Mouse (Mus musculus): ENCODE measurements around the gene Oxct1. TPM values are rescaled to one million over a fixed set of nuclear protein-coding genes. Genes with fewer than 3 reads are reported as not detected.

Gene Oxct1
- 352 and 372 TPM in 2 replicates for polyA plus RNA-seq (2014; fragmentation: Nextera tagmentation; extraction: Ambion mirVana)

GRCm38 (mm10) chr15:4026231-4026773, at the start of gene Oxct1:
Oxct1 (plus strand) TSS chr15:4026383.
- peaks cover 4% of the 10 kb centered on the region; the same call in 1 of the 2 replicates for H3K4me1 ChIP-seq (ENCODE audit: control insufficient read depth, insufficient read depth, low read length)
- H3K36me3 ChIP-seq (ENCODE audit: control insufficient read depth, insufficient read depth, low read length) = no peaks in the 10 kb centered on the region
- WGBS = 3% methylated on average over 42 of the region's 45 CpGs
- no peaks in the 10 kb centered on the region for H3K9me3 ChIP-seq (ENCODE audit: control insufficient read depth, low read length)
- H3K4me3 ChIP-seq (ENCODE audit: low read depth, low read length) = peak within 1 kb of the TSS; percentile 72
- H3K4me2 ChIP-seq (ENCODE audit: low read depth, low read length) = peak within 1 kb of the TSS; percentile 53
- peak; percentile 97 for ATAC-seq (ENCODE audit: low read depth)
- peak within 1 kb of the TSS; percentile 93 for H3K27ac ChIP-seq (ENCODE audit: low read depth, low read length)
- no peaks in the 10 kb centered on the region for H3K27me3 ChIP-seq (ENCODE audit: control insufficient read depth, insufficient read depth, low read length)
- H3K9ac ChIP-seq (replicated peaks; ENCODE audit: low read depth, low read length) = peak within 1 kb of the TSS; percentile 82

- Histone ChIP-seq H3K9me3 (ENCODE audit: control insufficient read depth, low read length) (no peaks in the 10 kb centered on the region), H3K4me2 (ENCODE audit: low read depth, low read length) (no peak overlapping the region), H3K27ac (ENCODE audit: low read depth, low read length) (no peak overlapping the region), H3K4me1 (ENCODE audit: control insufficient read depth, insufficient read depth, low read length) (no peaks in the 10 kb centered on the region), H3K27me3 (ENCODE audit: control insufficient read depth, insufficient read depth, low read length) (no peaks in the 10 kb centered on the region), H3K36me3 (ENCODE audit: control insufficient read depth, insufficient read depth, low read length) (no peaks in the 10 kb centered on the region), H3K9ac (replicated peaks; ENCODE audit: low read depth, low read length) (no peak overlapping the region), H3K4me3 (ENCODE audit: low read depth, low read length) (no peak overlapping the region)
- peak; percentile 18; the same call in 1 of the 2 replicates for ATAC-seq (ENCODE audit: low read depth)
- 96% methylated on average over 2 of the region's 2 CpGs for WGBS
These were observed 47.9 kb upstream of the Oxct1 start for GRCm38 (mm10) chr15:3978279-3978678.

- H3K27ac ChIP-seq (ENCODE audit: low read depth, low read length) = peak within 1 kb of the TSS; percentile 95
- peak within 1 kb of the TSS; percentile 72 for H3K4me3 ChIP-seq (ENCODE audit: low read depth, low read length)
- no peaks in the 10 kb centered on the region for H3K27me3 ChIP-seq (ENCODE audit: control insufficient read depth, insufficient read depth, low read length)
- H3K9me3 ChIP-seq (ENCODE audit: control insufficient read depth, low read length) = no peaks in the 10 kb centered on the region
- ATAC-seq (ENCODE audit: low read depth) = peak; percentile 94
- no peaks in the 10 kb centered on the region for H3K4me1 ChIP-seq (ENCODE audit: control insufficient read depth, insufficient read depth, low read length)
- peak within 1 kb of the TSS; percentile 93 for H3K9ac ChIP-seq (replicated peaks; ENCODE audit: low read depth, low read length)
- peak within 1 kb of the TSS; percentile 70 for H3K4me2 ChIP-seq (ENCODE audit: low read depth, low read length)
- 1% methylated on average over 49 of the region's 61 CpGs for WGBS
- H3K36me3 ChIP-seq (ENCODE audit: control insufficient read depth, insufficient read depth, low read length) = no peaks in the 10 kb centered on the region
These were observed 46.9 kb upstream of the Oxct1 start, which contains the start of gene Fbxo4 for GRCm38 (mm10) chr15:3979061-3979848. Fbxo4 (minus strand) TSS chr15:3979573.

- peak overlapping the region; percentile 95 for H3K27ac ChIP-seq (ENCODE audit: low read depth, low read length)
- no peaks in the 10 kb centered on the region for H3K4me1 ChIP-seq (ENCODE audit: control insufficient read depth, insufficient read depth, low read length)
- H3K4me3 ChIP-seq (ENCODE audit: low read depth, low read length) = no peak overlapping the region; the same call in 1 of the 2 replicates
- no peaks in the 10 kb centered on the region for H3K9me3 ChIP-seq (ENCODE audit: control insufficient read depth, low read length)
- ATAC-seq (ENCODE audit: low read depth) = no peak; the same call in 1 of the 2 replicates
- WGBS = 86% methylated on average over 3 of the region's 3 CpGs
- no peaks in the 10 kb centered on the region for H3K27me3 ChIP-seq (ENCODE audit: control insufficient read depth, insufficient read depth, low read length)
- peak overlapping the region; percentile 70 for H3K4me2 ChIP-seq (ENCODE audit: low read depth, low read length)
- H3K9ac ChIP-seq (replicated peaks; ENCODE audit: low read depth, low read length) = no peak overlapping the region
- peaks cover 1% of the 10 kb centered on the region; the same call in 1 of the 2 replicates for H3K36me3 ChIP-seq (ENCODE audit: control insufficient read depth, insufficient read depth, low read length)
These were observed 46.3 kb upstream of the Oxct1 start for GRCm38 (mm10) chr15:3979871-3980270.

- H3K9me3 ChIP-seq (ENCODE audit: control insufficient read depth, low read length) = no peaks in the 10 kb centered on the region
- H3K27ac ChIP-seq (ENCODE audit: low read depth, low read length) = no peak overlapping the region
- H3K9ac ChIP-seq (replicated peaks; ENCODE audit: low read depth, low read length) = no peak overlapping the region
- H3K27me3 ChIP-seq (ENCODE audit: control insufficient read depth, insufficient read depth, low read length) = no peaks in the 10 kb centered on the region
- no peaks in the 10 kb centered on the region for H3K4me1 ChIP-seq (ENCODE audit: control insufficient read depth, insufficient read depth, low read length)
- no peak overlapping the region for H3K4me3 ChIP-seq (ENCODE audit: low read depth, low read length)
- peaks cover 17% of the 10 kb centered on the region; the same call in 1 of the 2 replicates for H3K36me3 ChIP-seq (ENCODE audit: control insufficient read depth, insufficient read depth, low read length)
- 90% methylated on average over 5 of the region's 5 CpGs for WGBS
- ATAC-seq (ENCODE audit: low read depth) = no peak
- no peak overlapping the region for H3K4me2 ChIP-seq (ENCODE audit: low read depth, low read length)
These were observed 43.5 kb upstream of the Oxct1 start for GRCm38 (mm10) chr15:3982732-3983131.

- Histone ChIP-seq H3K4me3 (ENCODE audit: low read depth, low read length) (no peak overlapping the region), H3K27me3 (ENCODE audit: control insufficient read depth, insufficient read depth, low read length) (no peaks in the 10 kb centered on the region), H3K27ac (ENCODE audit: low read depth, low read length) (no peak overlapping the region), H3K36me3 (ENCODE audit: control insufficient read depth, insufficient read depth, low read length) (peaks cover 20% of the 10 kb centered on the region; the same call in 1 of the 2 replicates), H3K4me2 (ENCODE audit: low read depth, low read length) (no peak overlapping the region), H3K9me3 (ENCODE audit: control insufficient read depth, low read length) (no peaks in the 10 kb centered on the region), H3K9ac (replicated peaks; ENCODE audit: low read depth, low read length) (no peak overlapping the region), H3K4me1 (ENCODE audit: control insufficient read depth, insufficient read depth, low read length) (no peaks in the 10 kb centered on the region)
- ATAC-seq (ENCODE audit: low read depth) = peak; percentile 33; the same call in 1 of the 2 replicates
- 57% methylated on average over 2 of the region's 2 CpGs for WGBS
These were observed 41.3 kb upstream of the Oxct1 start for GRCm38 (mm10) chr15:3984876-3985275.

GRCm38 (mm10) chr15:3987981-3988380, 38.2 kb upstream of the Oxct1 start:
- no peak; the same call in 1 of the 2 replicates for ATAC-seq (ENCODE audit: low read depth)
- peaks cover 33% of the 10 kb centered on the region; the same call in 1 of the 2 replicates for H3K36me3 ChIP-seq (ENCODE audit: control insufficient read depth, insufficient read depth, low read length)
- no peaks in the 10 kb centered on the region for H3K4me1 ChIP-seq (ENCODE audit: control insufficient read depth, insufficient read depth, low read length)
- H3K4me3 ChIP-seq (ENCODE audit: low read depth, low read length) = no peak overlapping the region
- no peaks in the 10 kb centered on the region for H3K27me3 ChIP-seq (ENCODE audit: control insufficient read depth, insufficient read depth, low read length)
- 71% methylated on average over 2 of the region's 2 CpGs for WGBS
- H3K27ac ChIP-seq (ENCODE audit: low read depth, low read length) = no peak overlapping the region
- H3K4me2 ChIP-seq (ENCODE audit: low read depth, low read length) = no peak overlapping the region
- no peaks in the 10 kb centered on the region for H3K9me3 ChIP-seq (ENCODE audit: control insufficient read depth, low read length)
- no peak overlapping the region for H3K9ac ChIP-seq (replicated peaks; ENCODE audit: low read depth, low read length)

GRCm38 (mm10) chr15:3994852-3995447, 31.2 kb upstream of the Oxct1 start:
- Histone ChIP-seq H3K4me3 (ENCODE audit: low read depth, low read length) (peak overlapping the region; percentile 82), H3K4me1 (ENCODE audit: control insufficient read depth, insufficient read depth, low read length) (peaks cover 9% of the 10 kb centered on the region; the same call in 1 of the 2 replicates), H3K9ac (replicated peaks; ENCODE audit: low read depth, low read length) (peak overlapping the region; percentile 81), H3K27ac (ENCODE audit: low read depth, low read length) (peak overlapping the region; percentile 88), H3K9me3 (ENCODE audit: control insufficient read depth, low read length) (no peaks in the 10 kb centered on the region), H3K36me3 (ENCODE audit: control insufficient read depth, insufficient read depth, low read length) (0 out of 2 replicates have a peak, but pooled peaks cover 13% of the 10 kb centered on the region), H3K4me2 (ENCODE audit: low read depth, low read length) (peak overlapping the region; percentile 36), H3K27me3 (ENCODE audit: control insufficient read depth, insufficient read depth, low read length) (no peaks in the 10 kb centered on the region)
- WGBS = 29% methylated on average over 14 of the region's 14 CpGs
- ATAC-seq (ENCODE audit: low read depth) = no peak
